Mouse (Mus musculus) embryonic facial prominence, embryonic 10.5 days (tissue): Measurements from ENCODE around the gene Eef1akmt2. TPM values are rescaled to one million over a fixed set of nuclear protein-coding genes. Genes with fewer than 3 reads are reported as not detected.
A peak's percentile ranks its signal among the peaks of the same experiment; 100 is the strongest.

Source experiments
- DNase-seq: peaks from one replicate; pipeline ENCODE4 v3.0.0-alpha.2; 2017; ENCODE audit warnings: low spot score
- H3K27ac ChIP-seq: fragments of 300-500 bp; sonication (generic); replicated peaks from 2 replicates; pipeline ENCODE4 v1.5.1; 2016; ENCODE audit warnings: mild to moderate bottlenecking
- H3K27me3 ChIP-seq: fragments of 300-500 bp; sonication (generic); replicated peaks from 2 replicates; pipeline ENCODE4 v1.6.1; 2016; ENCODE audit warnings: low read depth, mild to moderate bottlenecking; ENCODE audit not compliant: poor library complexity, severe bottlenecking
- H3K36me3 ChIP-seq: fragments of 300-500 bp; sonication (generic); replicated peaks from 2 replicates; pipeline ENCODE4 v1.6.1; 2016; ENCODE audit warnings: mild to moderate bottlenecking, moderate library complexity
- H3K4me1 ChIP-seq: fragments of 300-500 bp; sonication (generic); 2 replicates; pipeline ENCODE4 v1.6.1; 2016
- H3K4me3 ChIP-seq: fragments of 300-500 bp; sonication (generic); 2 replicates; pipeline ENCODE4 v1.5.1; 2016; ENCODE audit warnings: mild to moderate bottlenecking, moderate library complexity
- H3K9me3 ChIP-seq: fragments of 300-500 bp; sonication (generic); 2 replicates; pipeline ENCODE4 v1.6.1; 2016; ENCODE audit warnings: mild to moderate bottlenecking
- WGBS: fragments of 180-500 bp; shearing (Covaris S2); methylation state at CpG from one replicate; pipeline ENCODE4 v1.1.7; 2016; 5-methylcytosine and 5-hydroxymethylcytosine counted together
- polyA plus RNA-seq: library from polyadenylated mRNA; unstranded; fragments of >200 nt; fragmentation: Nextera tagmentation; extraction: Ambion mirVana; gene quantifications from 2 replicates; pipeline ENCODE4 v1.2.1, GENCODE M21; 2016

The Eef1akmt2 gene
- polyA plus RNA-seq, 1 experiment from 2014 or later = 72.1 TPM

- Histone ChIP-seq H3K36me3 (peaks cover 11% of the 10 kb centered on the region; the same call in 1 of the 2 replicates), H3K9me3 (no peaks in the 10 kb centered on the region), H3K27ac (no peak overlapping the region), H3K4me1 (peaks cover 60% of the 10 kb centered on the region), H3K4me3 (no peak overlapping the region), H3K27me3 (no peaks in the 10 kb centered on the region)
- no peak for DNase-seq
- WGBS = 90% methylated on average over 14 of the region's 14 CpGs
Observed at GRCm38 (mm10) chr7:132790447-132791219, 61.8 kb downstream of the Eef1akmt2 start.

GRCm38 (mm10) chr7:132788826-132789225, 63.6 kb downstream of the Eef1akmt2 start:
- Histone ChIP-seq H3K27ac (no peak overlapping the region), H3K36me3 (peaks cover 11% of the 10 kb centered on the region; the same call in 1 of the 2 replicates), H3K27me3 (no peaks in the 10 kb centered on the region), H3K9me3 (no peaks in the 10 kb centered on the region), H3K4me3 (no peak overlapping the region), H3K4me1 (peaks cover 60% of the 10 kb centered on the region)
- DNase-seq = no peak
- 94% methylated on average over 13 of the region's 13 CpGs for WGBS

- Histone ChIP-seq H3K27me3 (no peaks in the 10 kb centered on the region), H3K9me3 (no peaks in the 10 kb centered on the region), H3K4me1 (peaks cover 51% of the 10 kb centered on the region), H3K27ac (no peak overlapping the region), H3K4me3 (no peak overlapping the region), H3K36me3 (0 out of 2 replicates have a peak, but pooled peaks cover 5% of the 10 kb centered on the region)
- DNase-seq = no peak
- 94% methylated on average over 4 of the region's 4 CpGs for WGBS
Observed at GRCm38 (mm10) chr7:132787496-132788190, 64.8 kb downstream of the Eef1akmt2 start.

- WGBS = 90% methylated on average over 4 of the region's 4 CpGs
- Histone ChIP-seq H3K4me1 (peaks cover 54% of the 10 kb centered on the region), H3K9me3 (no peaks in the 10 kb centered on the region), H3K27ac (0 out of 2 replicates have a peak overlapping the region, but pooled peaks have one; percentile 44), H3K36me3 (0 out of 2 replicates have a peak, but pooled peaks cover 4% of the 10 kb centered on the region), H3K4me3 (no peak overlapping the region), H3K27me3 (no peaks in the 10 kb centered on the region)
- no peak for DNase-seq
Observed at GRCm38 (mm10) chr7:132787022-132787421, 65.5 kb downstream of the Eef1akmt2 start.

- DNase-seq = no peak
- no peaks in the 10 kb centered on the region for H3K27me3 ChIP-seq
- H3K36me3 ChIP-seq = 0 out of 2 replicates have a peak, but pooled peaks cover 4% of the 10 kb centered on the region
- no peak overlapping the region for H3K4me3 ChIP-seq
- H3K9me3 ChIP-seq = no peaks in the 10 kb centered on the region
- WGBS = 58% methylated on average over 4 of the region's 4 CpGs
- H3K27ac ChIP-seq = peak overlapping the region; percentile 44; the same call in 1 of the 2 replicates
- peaks cover 54% of the 10 kb centered on the region for H3K4me1 ChIP-seq
Observed at GRCm38 (mm10) chr7:132786522-132786921, 66.0 kb downstream of the Eef1akmt2 start.

GRCm38 (mm10) chr7:132786011-132786410, 66.5 kb downstream of the Eef1akmt2 start:
- no peak overlapping the region; the same call in 1 of the 2 replicates for H3K27ac ChIP-seq
- H3K27me3 ChIP-seq = no peaks in the 10 kb centered on the region
- H3K9me3 ChIP-seq = no peaks in the 10 kb centered on the region
- 73% methylated on average over 7 of the region's 7 CpGs for WGBS
- H3K4me1 ChIP-seq = peaks cover 54% of the 10 kb centered on the region
- no peak overlapping the region for H3K4me3 ChIP-seq
- H3K36me3 ChIP-seq = 0 out of 2 replicates have a peak, but pooled peaks cover 4% of the 10 kb centered on the region
- no peak for DNase-seq

GRCm38 (mm10) chr7:132784101-132784500, 68.4 kb downstream of the Eef1akmt2 start:
- Histone ChIP-seq H3K9me3 (no peaks in the 10 kb centered on the region), H3K27me3 (no peaks in the 10 kb centered on the region), H3K4me1 (peaks cover 60% of the 10 kb centered on the region), H3K4me3 (no peak overlapping the region), H3K27ac (no peak overlapping the region), H3K36me3 (peaks cover 6% of the 10 kb centered on the region)
- 89% methylated on average over 5 of the region's 5 CpGs for WGBS
- no peak for DNase-seq

GRCm38 (mm10) chr7:132781850-132782249, 70.6 kb downstream of the Eef1akmt2 start:
- 68% methylated on average over 6 of the region's 6 CpGs for WGBS
- peak overlapping the region; percentile 60 for H3K27ac ChIP-seq

GRCm38 (mm10) chr7:132781130-132781814, 71.2 kb downstream of the Eef1akmt2 start:
- peak; percentile 38 for DNase-seq
- peaks cover 54% of the 10 kb centered on the region for H3K4me1 ChIP-seq
- no peak overlapping the region for H3K4me3 ChIP-seq
- H3K27ac ChIP-seq = peak overlapping the region; percentile 60
- no peaks in the 10 kb centered on the region for H3K9me3 ChIP-seq
- 31% methylated on average over 7 of the region's 7 CpGs for WGBS
- H3K27me3 ChIP-seq = no peaks in the 10 kb centered on the region
- H3K36me3 ChIP-seq = peaks cover 29% of the 10 kb centered on the region

More at GRCm38 (mm10) chr7:132781850-132782249, 70.6 kb downstream of the Eef1akmt2 start:
- no peaks in the 10 kb centered on the region for H3K9me3 ChIP-seq
- no peak for DNase-seq
- H3K4me3 ChIP-seq = no peak overlapping the region
- H3K36me3 ChIP-seq = peaks cover 24% of the 10 kb centered on the region
- peaks cover 54% of the 10 kb centered on the region for H3K4me1 ChIP-seq
- no peaks in the 10 kb centered on the region for H3K27me3 ChIP-seq

GRCm38 (mm10) chr7:132780611-132781010, 71.9 kb downstream of the Eef1akmt2 start:
- Histone ChIP-seq H3K27me3 (no peaks in the 10 kb centered on the region), H3K27ac (peak overlapping the region; percentile 45; the same call in 1 of the 2 replicates), H3K4me1 (peaks cover 49% of the 10 kb centered on the region), H3K4me3 (no peak overlapping the region), H3K9me3 (no peaks in the 10 kb centered on the region), H3K36me3 (peaks cover 36% of the 10 kb centered on the region)
- DNase-seq = peak; percentile 31
- 37% methylated on average over 4 of the region's 4 CpGs for WGBS

- Histone ChIP-seq H3K27me3 (no peaks in the 10 kb centered on the region), H3K9me3 (no peaks in the 10 kb centered on the region), H3K4me1 (peaks cover 40% of the 10 kb centered on the region), H3K36me3 (peaks cover 56% of the 10 kb centered on the region), H3K4me3 (no peak overlapping the region), H3K27ac (no peak overlapping the region)
- WGBS = 93% methylated on average over 13 of the region's 13 CpGs
- DNase-seq = no peak
Observed at GRCm38 (mm10) chr7:132778630-132779029, 73.8 kb downstream of the Eef1akmt2 start.

- Histone ChIP-seq H3K27ac (no peak overlapping the region), H3K36me3 (peaks cover 63% of the 10 kb centered on the region), H3K27me3 (no peaks in the 10 kb centered on the region), H3K4me1 (peaks cover 40% of the 10 kb centered on the region), H3K4me3 (no peak overlapping the region), H3K9me3 (no peaks in the 10 kb centered on the region)
- 89% methylated on average over 1 of the region's 1 CpGs for WGBS
- no peak for DNase-seq
Observed at GRCm38 (mm10) chr7:132777728-132778453, 74.6 kb downstream of the Eef1akmt2 start.
